Mouse (Mus musculus): ENCODE measurements around the gene Asah2. TPM values are rescaled to one million over a fixed set of nuclear protein-coding genes. Genes with fewer than 3 reads are reported as not detected.

The Asah2 gene
- polyA plus RNA-seq, 1 experiment from 2014 or later: 4.4 TPM

DNA sequence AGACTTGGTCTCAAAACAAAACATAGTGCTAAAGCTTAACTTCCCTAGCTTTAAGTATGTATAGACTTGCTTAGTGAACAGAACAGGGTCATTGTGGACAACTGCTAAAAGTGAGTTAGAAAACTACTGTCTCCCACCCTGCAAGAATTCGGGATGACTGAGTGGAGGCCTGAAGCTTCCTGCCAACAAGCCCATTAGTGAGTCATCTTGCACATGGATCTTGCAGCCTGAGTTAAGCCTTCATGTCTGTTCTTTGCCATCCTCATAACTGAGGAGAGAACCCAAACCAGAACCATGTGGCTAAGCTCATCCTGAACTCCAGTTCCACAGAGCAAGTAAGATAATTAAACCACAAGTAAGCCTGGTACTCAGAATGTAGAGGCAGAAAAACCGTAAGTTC lies 56.8 kb downstream of the Asah2 start:
- DNase-seq (ENCODE audit: low spot score): no peak

DNA sequence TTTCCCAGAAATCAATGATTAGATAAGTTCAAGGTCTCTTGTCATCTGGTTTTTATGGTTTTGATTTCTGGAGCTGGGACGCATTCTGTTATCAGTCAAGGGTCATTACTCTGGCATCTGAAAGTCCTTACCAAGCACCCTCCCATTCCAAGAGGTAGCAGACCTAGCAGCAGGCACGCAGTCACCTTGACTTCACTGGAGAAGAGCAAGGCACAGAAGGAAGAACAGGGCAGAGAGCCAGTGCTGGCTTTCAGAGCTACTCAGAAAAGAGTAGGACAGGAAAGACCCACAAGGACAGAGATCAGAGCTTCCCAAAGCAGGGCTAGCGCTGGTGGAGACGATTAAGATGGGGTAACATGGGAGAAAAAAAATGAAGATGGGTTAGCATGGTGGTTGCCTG lies 75.1 kb downstream of the Asah2 start:
- Histone ChIP-seq H3K4me1 (replicated peaks; ENCODE audit: control insufficient read depth, insufficient read depth) (no peaks in the 10 kb centered on the region), H3K27ac (replicated peaks) (no peak overlapping the region), H3K9ac (ENCODE audit: low read length) (no peak overlapping the region), H3K4me3 (ENCODE audit: low read depth, low read length) (no peak overlapping the region), H3K36me3 (ENCODE audit: control insufficient read depth, insufficient read depth, low read length) (no peaks in the 10 kb centered on the region), H3K4me2 (replicated peaks; ENCODE audit: low read depth) (no peak overlapping the region), H3K9me3 (ENCODE audit: control insufficient read depth, low read length) (no peaks in the 10 kb centered on the region), H3K27me3 (ENCODE audit: control insufficient read depth, insufficient read depth, low read length) (no peaks in the 10 kb centered on the region)
- DNase-seq (ENCODE audit: low spot score) (no peak), ATAC-seq (ENCODE audit: low FRiP score, low TSS enrichment) (no peak)
- 77% methylated on average over 4 of the region's 4 CpGs for WGBS
- TF ChIP-seq EP300 (optimal IDR thresholded peaks at IDR 0.05) (no peak), CTCF (IDR thresholded peaks at IDR 0.05; ENCODE audit: low read depth) (no peak)

More for the DNA sequence above, 56.8 kb downstream of the Asah2 start:
- Histone ChIP-seq H3K4me2 (replicated peaks; ENCODE audit: low read depth) (no peak overlapping the region), H3K9ac (ENCODE audit: low read length) (no peak overlapping the region), H3K27me3 (ENCODE audit: control insufficient read depth, insufficient read depth, low read length) (no peaks in the 10 kb centered on the region), H3K36me3 (ENCODE audit: control insufficient read depth, insufficient read depth, low read length) (no peaks in the 10 kb centered on the region), H3K4me3 (ENCODE audit: low read depth, low read length) (no peak overlapping the region), H3K9me3 (ENCODE audit: control insufficient read depth, low read length) (no peaks in the 10 kb centered on the region), H3K4me1 (replicated peaks; ENCODE audit: control insufficient read depth, insufficient read depth) (no peaks in the 10 kb centered on the region), H3K27ac (replicated peaks) (no peak overlapping the region)
- no peak for ATAC-seq (ENCODE audit: low FRiP score, low TSS enrichment)
- WGBS: 84% methylated on average over 2 of the region's 2 CpGs
- TF ChIP-seq EP300 (optimal IDR thresholded peaks at IDR 0.05) (no peak), CTCF (IDR thresholded peaks at IDR 0.05; ENCODE audit: low read depth) (no peak)

DNA sequence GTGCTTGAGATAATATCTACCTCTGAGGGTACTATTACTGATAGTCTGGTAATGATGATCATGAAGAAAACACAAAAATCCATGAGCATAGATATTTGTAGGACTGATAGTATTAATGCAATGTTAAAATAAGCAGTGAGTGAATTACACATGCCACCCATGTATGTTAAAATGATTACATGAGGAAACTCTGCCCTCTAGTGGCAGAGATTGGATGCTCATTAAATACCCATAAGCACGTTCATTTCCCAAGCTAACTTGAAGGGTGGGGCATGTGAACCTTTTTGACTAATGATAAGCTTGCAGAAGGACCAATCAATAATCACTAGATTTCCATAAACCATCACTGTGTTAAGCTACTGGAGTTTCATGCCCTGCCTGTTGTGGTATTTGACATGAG lies 77.6 kb downstream of the Asah2 start:
- 16% methylated on average over 1 of the region's 1 CpGs for WGBS
- Histone ChIP-seq H3K4me3 (ENCODE audit: low read depth, low read length) (no peak overlapping the region), H3K27ac (replicated peaks) (no peak overlapping the region), H3K4me1 (replicated peaks; ENCODE audit: control insufficient read depth, insufficient read depth) (no peaks in the 10 kb centered on the region), H3K9ac (ENCODE audit: low read length) (no peak overlapping the region), H3K27me3 (ENCODE audit: control insufficient read depth, insufficient read depth, low read length) (no peaks in the 10 kb centered on the region), H3K36me3 (ENCODE audit: control insufficient read depth, insufficient read depth, low read length) (no peaks in the 10 kb centered on the region), H3K9me3 (ENCODE audit: control insufficient read depth, low read length) (no peaks in the 10 kb centered on the region), H3K4me2 (replicated peaks; ENCODE audit: low read depth) (no peak overlapping the region)
- ATAC-seq (ENCODE audit: low FRiP score, low TSS enrichment) (no peak), DNase-seq (ENCODE audit: low spot score) (no peak)
- no peak for TF ChIP-seq EP300 (optimal IDR thresholded peaks at IDR 0.05)
- TF ChIP-seq CTCF (IDR thresholded peaks at IDR 0.05; ENCODE audit: low read depth): peak; percentile 84

DNA sequence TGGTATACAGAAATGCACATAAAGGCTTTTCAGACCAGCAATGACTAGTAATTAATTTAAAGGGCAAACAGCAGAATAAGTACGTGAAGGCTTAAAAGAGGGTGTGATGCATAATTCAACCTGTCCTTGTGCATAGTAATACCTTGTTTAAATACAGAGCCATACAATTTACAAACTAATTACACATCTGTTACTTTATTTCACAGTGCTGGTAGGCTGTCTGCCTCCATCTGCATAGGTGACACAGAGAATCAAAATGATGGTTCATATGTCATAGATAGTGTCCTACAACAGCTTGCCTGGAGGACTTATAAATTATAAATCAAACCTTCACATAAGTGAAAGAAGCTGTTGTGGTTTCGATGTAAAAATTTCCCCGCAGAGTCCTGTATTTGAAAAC lies 82.6 kb downstream of the Asah2 start:
- WGBS: 88% methylated on average over 3 of the region's 3 CpGs
- H3K9me3 ChIP-seq (ENCODE audit: control insufficient read depth, low read length): no peaks in the 10 kb centered on the region

DNA sequence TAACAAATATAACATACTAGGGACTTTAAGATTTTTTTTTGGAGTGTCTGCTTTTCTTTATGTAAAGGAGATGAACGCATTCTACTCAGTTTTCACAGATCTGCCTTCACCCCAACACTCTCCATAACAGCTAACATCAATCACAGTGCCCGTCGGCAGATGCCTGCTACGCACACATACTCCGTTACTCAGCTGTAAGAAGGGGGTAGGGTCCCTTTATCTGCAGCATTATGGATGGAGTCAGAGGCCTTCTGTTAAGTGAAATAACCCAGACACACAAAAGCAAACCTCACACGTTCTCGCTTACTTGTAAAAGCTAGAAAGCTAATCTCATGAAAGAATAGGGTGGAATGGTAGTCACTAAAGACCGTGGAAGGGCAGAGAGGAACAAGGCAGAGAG lies 88.3 kb downstream of the Asah2 start:
- Histone ChIP-seq H3K9me3 (ENCODE audit: control insufficient read depth, low read length) (no peaks in the 10 kb centered on the region), H3K27me3 (ENCODE audit: control insufficient read depth, insufficient read depth, low read length) (no peaks in the 10 kb centered on the region), H3K4me1 (replicated peaks; ENCODE audit: control insufficient read depth, insufficient read depth) (no peaks in the 10 kb centered on the region), H3K4me3 (ENCODE audit: low read depth, low read length) (no peak overlapping the region), H3K36me3 (ENCODE audit: control insufficient read depth, insufficient read depth, low read length) (no peaks in the 10 kb centered on the region), H3K27ac (replicated peaks) (no peak overlapping the region), H3K9ac (ENCODE audit: low read length) (no peak overlapping the region), H3K4me2 (replicated peaks; ENCODE audit: low read depth) (no peak overlapping the region)
- ATAC-seq (ENCODE audit: low FRiP score, low TSS enrichment) (no peak), DNase-seq (ENCODE audit: low spot score) (no peak)
- no peak for TF ChIP-seq EP300 (optimal IDR thresholded peaks at IDR 0.05)
- TF ChIP-seq CTCF (IDR thresholded peaks at IDR 0.05; ENCODE audit: low read depth): no peak
- WGBS: 44% methylated on average over 8 of the region's 8 CpGs

More for the DNA sequence above, 82.6 kb downstream of the Asah2 start:
- Histone ChIP-seq H3K4me1 (replicated peaks; ENCODE audit: control insufficient read depth, insufficient read depth) (no peaks in the 10 kb centered on the region), H3K4me2 (replicated peaks; ENCODE audit: low read depth) (no peak overlapping the region), H3K36me3 (ENCODE audit: control insufficient read depth, insufficient read depth, low read length) (no peaks in the 10 kb centered on the region), H3K27ac (replicated peaks) (no peak overlapping the region), H3K27me3 (ENCODE audit: control insufficient read depth, insufficient read depth, low read length) (no peaks in the 10 kb centered on the region), H3K4me3 (ENCODE audit: low read depth, low read length) (no peak overlapping the region), H3K9ac (ENCODE audit: low read length) (no peak overlapping the region)
- no peak for ATAC-seq (ENCODE audit: low FRiP score, low TSS enrichment)
- TF ChIP-seq EP300 (optimal IDR thresholded peaks at IDR 0.05) (no peak), CTCF (IDR thresholded peaks at IDR 0.05; ENCODE audit: low read depth) (no peak)
- no peak for DNase-seq (ENCODE audit: low spot score)

DNA sequence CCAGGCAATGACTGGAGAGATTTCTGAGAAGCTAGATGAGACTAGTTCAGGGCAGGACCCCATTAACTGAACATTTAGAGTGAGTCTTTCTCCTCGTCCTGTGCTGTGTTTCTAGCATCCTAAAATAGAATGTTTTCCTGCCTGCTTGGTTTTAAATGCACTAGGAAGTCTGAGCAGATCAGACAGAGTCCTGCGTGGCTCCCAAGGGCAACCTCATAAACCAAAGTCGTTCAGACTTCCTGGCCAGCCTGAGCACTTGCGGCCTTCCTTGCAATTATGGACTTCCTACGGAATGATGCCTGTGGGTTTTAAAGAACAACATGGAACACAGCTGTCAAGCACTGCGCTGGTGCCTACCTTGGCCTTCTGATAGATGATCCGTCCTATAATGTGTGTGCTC lies 89.4 kb downstream of the Asah2 start:
- H3K27me3 ChIP-seq (ENCODE audit: control insufficient read depth, insufficient read depth, low read length): no peaks in the 10 kb centered on the region
- H3K4me3 ChIP-seq (ENCODE audit: low read depth, low read length): no peak overlapping the region
- 59% methylated on average over 7 of the region's 7 CpGs for WGBS
- no peak for TF ChIP-seq CTCF (IDR thresholded peaks at IDR 0.05; ENCODE audit: low read depth)
- no peak for TF ChIP-seq EP300 (optimal IDR thresholded peaks at IDR 0.05)
- H3K36me3 ChIP-seq (ENCODE audit: control insufficient read depth, insufficient read depth, low read length): no peaks in the 10 kb centered on the region
- H3K9ac ChIP-seq (ENCODE audit: low read length): no peak overlapping the region
- H3K4me1 ChIP-seq (replicated peaks; ENCODE audit: control insufficient read depth, insufficient read depth): no peaks in the 10 kb centered on the region
- no peak overlapping the region for H3K27ac ChIP-seq (replicated peaks)
- DNase-seq (ENCODE audit: low spot score): no peak
- no peak for ATAC-seq (ENCODE audit: low FRiP score, low TSS enrichment)
- H3K4me2 ChIP-seq (replicated peaks; ENCODE audit: low read depth): no peak overlapping the region
- H3K9me3 ChIP-seq (ENCODE audit: control insufficient read depth, low read length): no peaks in the 10 kb centered on the region

Data from stomach, postnatal 0 days (tissue).